Mouse (Mus musculus) frontal cortex, adult 2 months (tissue): Measurements from ENCODE around the gene Elovl6. TPM values are rescaled to one million over a fixed set of nuclear protein-coding genes. Genes with fewer than 3 reads are reported as not detected.
A peak's percentile ranks its signal among the peaks of the same experiment; 100 is the strongest.

ENCODE experiments used
- DNase-seq, 2 experiments: peaks; one replicate each; pipeline ENCODE4 v3.0.0; 2022; ENCODE audit warnings: low spot score in 1 of 2; ENCODE audit errors: extremely low spot score in 1 of 2
- polyA plus RNA-seq: library from polyadenylated mRNA; depleted of rRNA; stranded (reverse); fragments of >200 nt; gene quantifications from 2 replicates; pipeline ENCODE4 v1.2.3, GENCODE M21; 2012

Elovl6 gene
- polyA plus RNA-seq, 1 experiment, result 27.4 TPM

DNA sequence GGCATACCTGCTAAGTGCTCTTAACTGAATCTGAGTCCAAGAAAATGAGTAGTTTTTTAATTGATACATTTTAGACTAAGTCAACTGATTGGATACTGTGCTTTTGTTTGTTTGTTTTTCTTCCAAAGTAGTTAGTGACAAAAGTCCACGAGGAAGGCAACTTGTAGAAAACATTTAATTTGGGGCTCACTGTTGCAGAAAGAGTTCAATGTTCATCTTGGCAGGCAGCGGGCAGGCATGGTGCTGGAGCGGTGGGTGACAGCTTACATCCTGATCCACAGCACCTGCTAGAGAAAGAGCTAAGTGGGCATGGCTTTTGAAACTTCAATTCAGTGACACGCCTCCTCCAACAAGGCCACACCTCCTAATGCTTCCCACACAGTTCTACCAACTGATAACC, 31.7 kb downstream of the Elovl6 start:
- DNase-seq, result no peak

DNA sequence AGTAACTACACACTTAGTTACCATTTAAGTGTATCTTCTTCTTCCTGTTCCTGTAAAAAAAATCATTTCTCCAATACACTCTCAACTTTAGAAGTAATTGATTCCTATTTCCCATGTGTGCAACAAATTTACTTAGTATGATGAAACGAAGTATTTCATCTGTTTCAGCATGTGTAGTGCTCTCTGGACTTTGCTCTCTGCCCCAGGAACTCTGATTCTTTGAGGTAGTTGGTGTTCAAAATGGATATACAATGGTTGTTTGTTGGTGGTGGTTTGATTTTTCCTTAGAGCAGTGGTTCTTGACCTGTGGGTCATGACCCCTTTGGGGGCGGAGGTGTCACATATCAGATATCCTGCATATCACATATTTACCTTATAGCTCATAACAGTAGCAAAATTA, 32.7 kb downstream of the Elovl6 start:
- DNase-seq, result no peak

DNA sequence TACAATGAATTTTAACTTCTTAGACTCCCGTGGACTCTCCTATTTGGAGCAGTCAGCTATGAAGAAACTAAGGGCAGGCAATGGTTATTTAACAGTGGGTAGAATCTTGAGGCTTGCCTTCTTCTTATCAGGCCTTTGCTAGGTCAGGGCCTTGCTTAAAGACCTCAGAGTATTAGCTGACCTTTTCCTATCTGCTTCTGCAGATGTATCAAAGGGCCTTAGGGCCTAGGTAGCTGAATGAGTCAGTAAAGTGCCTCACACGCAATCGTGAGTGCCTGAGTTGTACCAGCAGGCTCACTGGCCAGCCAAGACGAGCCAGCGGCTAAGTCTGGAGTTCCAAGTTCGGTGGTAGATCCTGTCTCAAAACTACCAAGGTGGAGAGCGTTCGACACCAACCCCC, 33.3 kb downstream of the Elovl6 start:
- no peak for DNase-seq

DNA sequence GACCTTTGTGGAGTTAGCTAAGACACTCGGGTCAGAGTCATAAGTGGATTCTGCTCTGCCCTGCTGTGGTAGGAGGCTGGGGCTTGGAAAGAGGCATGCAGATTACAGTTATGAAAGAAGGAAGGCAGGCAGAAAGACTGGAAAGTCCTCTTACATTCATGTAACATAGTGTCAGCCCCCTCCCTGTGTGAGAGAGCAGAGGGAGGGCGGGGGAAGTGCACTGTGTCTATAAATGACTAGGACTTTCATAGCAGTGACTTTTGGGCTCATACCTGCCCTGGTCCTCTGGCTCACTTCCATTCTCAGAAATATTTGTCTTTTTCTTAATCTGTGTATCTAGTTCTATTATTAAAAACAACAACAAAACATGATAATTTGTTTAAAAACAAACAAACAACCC, 33.9 kb downstream of the Elovl6 start:
- DNase-seq, result no peak

DNA sequence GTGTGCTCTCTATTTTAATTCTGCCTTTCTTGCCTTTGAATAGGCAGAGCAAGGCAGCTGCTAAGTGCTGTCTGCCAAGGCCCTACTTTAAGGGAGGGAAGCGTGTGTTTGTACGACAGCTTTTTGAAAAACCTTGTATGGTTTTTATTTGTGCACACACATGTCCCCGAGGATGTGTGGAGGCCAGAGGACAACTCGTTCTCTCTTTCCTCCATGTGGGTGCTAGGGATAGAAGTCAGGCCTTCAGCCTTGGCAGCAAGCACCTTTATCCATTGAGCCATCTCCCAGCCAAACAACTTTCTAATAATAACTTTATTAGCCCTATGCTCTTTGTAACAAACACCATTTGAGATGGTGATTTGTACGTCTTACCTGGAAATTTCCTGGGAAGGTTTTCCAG, 34.7 kb downstream of the Elovl6 start:
- DNase-seq, result no peak

DNA sequence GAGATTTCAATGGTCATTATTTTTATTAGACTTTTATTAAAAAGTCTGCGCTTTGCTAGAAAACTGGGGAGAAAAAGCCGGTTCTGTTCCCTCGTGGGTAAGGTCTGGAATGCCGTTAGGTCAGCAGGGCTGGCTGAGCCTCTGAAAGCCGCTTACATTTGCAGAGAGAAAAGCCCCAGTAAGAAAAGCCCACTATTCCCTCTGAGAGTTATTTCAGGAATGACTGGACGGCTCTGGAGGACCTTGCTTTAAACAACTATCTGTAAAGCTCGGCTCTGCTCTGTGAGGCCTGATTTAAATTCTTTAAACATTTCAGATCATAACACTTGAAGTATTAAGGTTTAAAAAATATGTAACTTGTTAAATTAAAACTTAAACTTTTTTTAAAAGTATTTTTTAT, 36.4 kb downstream of the Elovl6 start:
- DNase-seq, result no peak

DNA sequence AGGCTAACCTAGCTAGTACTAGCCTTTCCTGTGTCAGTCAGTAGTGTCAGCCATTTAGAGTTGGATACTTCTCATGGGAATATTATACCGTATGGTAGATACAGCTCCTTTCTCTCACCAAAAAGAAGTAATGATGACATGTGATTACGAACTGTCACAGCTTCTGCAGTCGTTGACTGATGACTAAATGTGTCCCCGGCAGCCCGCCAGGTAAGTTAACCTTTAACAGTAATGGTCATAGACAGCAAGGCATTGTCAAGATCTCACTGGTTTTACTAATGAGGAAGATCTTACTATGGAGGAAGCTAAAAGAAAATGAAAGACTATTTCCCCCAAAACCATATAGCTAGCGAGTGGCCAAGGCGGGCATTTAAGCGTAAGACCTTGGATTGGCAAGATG, 38.8 kb downstream of the Elovl6 start:
- DNase-seq, result no peak

DNA sequence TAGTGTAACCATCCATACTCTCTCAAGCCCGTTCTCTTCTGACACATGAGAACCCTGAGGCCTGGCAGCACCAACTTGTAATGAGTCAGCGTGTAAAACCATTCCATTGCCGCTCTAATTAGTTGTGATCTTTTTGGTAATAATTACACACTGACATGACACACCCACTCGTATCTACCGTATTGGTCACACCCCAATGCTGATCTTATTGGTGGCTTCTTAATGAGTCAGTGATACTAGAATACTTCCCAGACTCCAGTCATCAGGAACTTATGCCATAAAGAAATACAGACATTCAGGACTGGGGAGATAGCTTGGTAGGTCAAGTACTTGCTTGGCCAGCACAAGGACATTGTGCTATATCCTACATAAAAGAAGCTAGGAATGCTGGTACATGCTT, 39.5 kb downstream of the Elovl6 start:
- DNase-seq, result no peak

DNA sequence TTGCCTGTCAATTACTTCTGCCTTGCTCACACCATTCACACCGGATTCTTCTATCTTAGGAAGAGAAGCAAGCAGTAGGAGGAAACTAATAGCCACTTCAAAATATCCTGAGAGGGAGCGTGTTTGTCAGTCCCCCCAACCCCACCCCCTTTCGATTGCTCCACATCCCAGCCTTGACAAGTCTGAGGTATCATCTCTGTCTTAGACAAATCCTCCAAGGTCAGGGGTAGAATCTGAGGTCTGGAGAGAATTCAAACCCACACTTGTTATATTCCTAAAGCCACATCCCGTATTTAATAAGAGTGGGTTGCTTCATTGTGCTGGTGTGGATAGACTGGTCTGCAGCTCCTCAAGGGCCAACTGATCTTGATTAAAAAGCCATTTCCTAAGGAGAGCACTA, 40.8 kb downstream of the Elovl6 start:
- DNase-seq, result no peak

DNA sequence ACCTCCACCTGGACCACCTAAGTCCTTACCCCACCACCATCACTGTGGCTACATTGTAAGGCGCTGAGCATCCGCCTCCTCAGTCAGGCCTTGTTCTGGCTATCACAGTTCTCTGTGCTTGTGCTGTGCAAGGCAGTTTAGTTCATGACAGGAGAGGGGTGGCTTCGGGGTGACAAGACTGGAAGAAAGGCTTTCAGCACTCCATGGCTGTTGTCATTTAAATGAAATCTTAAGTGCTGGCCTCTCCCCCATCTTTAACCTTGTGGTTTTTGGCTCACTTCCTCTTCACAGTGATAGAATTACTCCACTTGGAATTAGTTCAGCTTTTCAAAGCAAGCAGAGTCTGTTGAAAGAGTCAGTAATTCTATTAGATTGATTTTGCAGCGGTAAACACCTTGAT, 41.5 kb downstream of the Elovl6 start:
- DNase-seq, result no peak

DNA sequence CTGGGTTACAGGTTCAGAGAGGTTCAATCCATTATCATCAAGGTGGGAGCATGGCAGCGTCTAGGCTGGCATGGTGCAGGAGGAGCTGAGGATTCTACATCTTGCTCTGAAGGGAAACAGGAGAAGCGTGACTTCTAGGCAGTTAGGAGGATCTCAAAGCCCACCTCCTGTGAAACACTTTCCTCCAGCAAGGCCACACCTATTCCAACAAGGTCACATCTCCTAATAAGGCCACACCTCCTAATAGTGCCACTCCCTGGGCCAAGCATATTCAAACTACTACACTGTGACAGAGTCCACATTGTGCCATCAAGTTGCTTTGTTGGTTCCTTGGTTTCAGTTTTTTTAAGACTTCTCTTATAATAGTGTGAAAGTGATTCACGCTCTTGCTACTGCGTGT, 42.9 kb downstream of the Elovl6 start:
- DNase-seq, result no peak

DNA sequence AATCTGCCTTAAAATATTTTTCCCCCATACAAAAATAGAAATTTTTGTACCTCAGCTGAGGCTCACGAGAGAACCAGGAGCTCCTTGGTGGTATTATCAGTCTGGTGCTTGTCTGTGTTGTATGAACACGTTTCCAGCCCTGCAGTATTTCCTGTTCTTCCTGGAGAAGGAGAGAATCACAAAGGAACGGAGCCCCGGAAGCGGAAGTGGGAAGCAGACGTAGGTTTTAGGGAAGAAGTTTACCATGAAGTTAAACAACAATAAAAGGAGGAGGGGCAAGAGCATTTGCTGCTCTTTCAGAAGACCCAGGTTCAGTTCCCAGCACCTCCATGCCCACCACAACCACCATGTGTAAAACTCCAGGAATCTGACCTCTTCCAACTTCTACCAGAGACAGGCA, 44.4 kb downstream of the Elovl6 start:
- DNase-seq, result no peak

DNA sequence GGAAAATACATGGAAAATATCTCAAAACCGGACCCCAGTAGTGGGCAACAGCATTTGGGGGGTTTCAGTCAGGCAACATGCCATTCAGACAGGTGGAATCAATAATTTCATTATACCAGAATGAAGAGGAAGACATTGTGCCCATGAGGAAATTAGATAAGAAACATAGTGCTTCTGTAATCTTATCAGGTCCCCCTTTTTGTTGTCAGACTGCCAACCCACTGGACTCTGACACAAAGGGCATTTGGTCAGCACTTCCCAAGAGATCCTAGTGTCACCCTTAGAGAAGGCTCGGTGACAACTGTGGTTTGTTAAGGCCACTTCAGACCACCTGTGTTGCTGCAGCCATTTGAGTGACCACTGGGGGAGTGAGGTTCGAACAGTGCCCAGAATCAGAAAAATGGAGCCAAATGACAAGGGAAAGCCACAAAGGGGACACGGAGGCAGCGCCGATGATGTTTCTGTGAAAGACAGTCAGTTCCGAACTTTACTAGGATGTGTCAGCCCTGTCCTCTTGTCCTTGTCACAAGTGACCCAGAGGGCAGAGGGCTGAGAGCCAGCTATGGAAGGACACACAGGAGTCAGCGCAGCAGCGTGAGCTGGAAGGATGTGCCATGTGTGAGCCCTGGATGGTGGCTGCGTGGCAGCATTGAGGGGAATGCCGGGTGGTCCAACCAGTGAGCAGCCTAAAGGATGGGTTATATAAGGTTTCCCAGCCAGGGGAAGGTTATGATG, 46.8 kb downstream of the Elovl6 start:
- no peak for DNase-seq

DNA sequence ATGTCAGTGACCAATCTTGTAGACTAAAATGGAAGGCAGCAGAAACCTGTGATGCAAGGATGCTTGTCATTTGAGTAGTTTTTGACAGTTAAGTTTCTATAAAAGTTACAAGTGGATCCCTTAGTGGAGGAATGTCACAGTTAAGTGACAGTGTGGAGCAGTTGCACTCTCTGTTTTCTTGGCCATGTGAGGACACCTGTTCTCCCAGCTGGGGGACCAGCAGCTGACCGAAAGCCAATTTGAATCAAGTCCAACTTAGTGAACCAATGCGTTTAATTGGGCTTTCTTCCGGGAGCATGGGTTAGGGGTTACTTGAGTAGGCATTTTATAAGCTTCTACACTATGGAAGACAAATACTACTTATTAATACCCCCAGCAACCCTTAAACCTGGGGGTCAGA, 48.9 kb downstream of the Elovl6 start:
- DNase-seq, result no peak

DNA sequence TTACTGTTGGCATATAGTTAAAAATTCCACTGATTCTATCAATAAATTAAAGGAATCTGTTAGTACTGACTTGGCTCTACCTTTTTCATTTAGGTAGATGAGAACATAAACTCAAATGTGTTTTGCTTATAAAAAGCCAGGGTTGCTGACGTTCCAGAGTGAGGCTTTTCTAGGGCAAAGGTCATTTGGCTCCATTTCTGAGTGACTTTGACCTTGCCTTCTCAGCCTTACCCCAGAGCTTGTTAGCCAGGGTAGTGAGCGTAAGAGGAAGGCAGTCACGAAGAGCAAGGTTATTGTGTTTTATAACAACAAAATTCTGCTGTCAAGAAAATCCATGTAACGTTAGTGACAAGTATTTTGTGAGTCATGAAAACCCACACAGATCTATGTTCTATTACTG, 50.3 kb downstream of the Elovl6 start:
- DNase-seq, result no peak

DNA sequence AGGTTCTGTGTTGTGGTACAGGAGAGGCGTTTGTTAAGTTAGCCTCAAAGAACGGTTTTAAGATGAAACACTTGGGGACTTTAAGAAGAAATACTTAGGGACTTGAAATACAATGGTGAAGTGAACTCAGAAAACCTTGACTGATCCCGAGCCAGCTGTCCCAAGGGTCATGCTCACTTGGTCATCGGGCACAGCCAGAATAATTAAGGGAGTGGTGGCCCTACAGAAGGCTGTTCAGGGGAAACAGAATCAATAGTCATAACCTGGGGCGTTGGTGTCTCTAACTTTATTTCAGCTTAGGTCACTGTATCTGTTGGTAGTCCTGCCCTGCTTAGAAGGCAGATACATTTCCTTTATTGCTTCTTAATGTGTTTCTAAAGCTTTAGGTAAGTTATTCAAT, 51.1 kb downstream of the Elovl6 start:
- no peak for DNase-seq

DNA sequence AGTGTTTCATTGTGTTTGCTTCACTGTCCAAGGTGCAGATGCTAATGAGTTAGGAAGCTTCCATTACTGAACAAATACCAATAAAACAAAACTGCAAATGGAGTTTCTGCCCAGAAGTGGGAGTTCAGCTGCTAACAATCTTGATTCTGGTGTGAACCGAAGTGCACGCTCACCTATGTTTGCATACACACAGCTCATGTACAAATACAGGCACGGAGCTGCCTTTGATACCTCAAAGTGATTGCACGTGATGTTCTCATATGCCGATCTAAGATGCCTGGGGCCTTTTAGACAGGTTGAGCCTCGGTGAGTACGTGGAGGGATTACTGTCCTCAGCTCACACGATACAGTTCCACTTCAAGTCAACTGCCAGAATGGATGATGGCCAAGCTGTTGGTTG, 55.8 kb downstream of the Elovl6 start:
- DNase-seq, result no peak

DNA sequence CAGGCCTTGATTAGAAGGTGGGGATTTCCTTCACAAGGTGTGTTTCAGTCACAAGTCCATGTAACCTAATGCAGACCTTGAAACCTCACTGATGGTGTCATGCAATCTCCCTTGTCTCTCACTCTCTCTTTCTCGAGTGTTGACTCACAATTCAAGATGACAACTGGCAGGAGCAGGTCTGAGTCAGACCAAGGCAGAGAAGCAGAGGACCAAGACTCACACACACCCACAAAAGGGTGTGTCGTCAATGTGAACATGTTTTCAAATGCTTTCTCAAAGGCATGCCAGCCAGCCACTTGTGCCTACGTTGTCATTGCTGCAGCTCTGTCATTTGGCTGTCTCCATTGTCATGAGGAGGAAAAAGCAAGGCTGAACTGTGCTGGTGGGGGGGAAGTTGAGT, 56.6 kb downstream of the Elovl6 start:
- DNase-seq, result no peak

DNA sequence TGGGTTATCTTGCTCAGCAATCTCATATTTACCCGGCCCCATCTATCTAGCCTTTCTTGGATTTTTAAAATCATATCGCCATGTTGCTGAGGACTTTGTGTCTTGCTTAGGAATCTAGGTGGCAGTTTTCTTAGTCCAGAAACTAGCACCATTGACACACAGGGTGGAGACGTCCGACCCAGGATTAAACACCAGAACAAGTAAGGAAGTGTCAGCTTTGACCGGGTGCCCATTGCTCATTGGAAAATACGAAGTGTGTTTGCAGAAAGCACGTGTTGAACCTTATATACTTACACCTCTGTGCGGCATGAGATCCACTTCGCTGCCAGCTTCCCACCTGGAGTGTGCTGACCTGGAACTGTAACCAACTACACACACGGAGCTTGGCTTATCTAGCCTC, 57.5 kb downstream of the Elovl6 start:
- DNase-seq, result no peak

DNA sequence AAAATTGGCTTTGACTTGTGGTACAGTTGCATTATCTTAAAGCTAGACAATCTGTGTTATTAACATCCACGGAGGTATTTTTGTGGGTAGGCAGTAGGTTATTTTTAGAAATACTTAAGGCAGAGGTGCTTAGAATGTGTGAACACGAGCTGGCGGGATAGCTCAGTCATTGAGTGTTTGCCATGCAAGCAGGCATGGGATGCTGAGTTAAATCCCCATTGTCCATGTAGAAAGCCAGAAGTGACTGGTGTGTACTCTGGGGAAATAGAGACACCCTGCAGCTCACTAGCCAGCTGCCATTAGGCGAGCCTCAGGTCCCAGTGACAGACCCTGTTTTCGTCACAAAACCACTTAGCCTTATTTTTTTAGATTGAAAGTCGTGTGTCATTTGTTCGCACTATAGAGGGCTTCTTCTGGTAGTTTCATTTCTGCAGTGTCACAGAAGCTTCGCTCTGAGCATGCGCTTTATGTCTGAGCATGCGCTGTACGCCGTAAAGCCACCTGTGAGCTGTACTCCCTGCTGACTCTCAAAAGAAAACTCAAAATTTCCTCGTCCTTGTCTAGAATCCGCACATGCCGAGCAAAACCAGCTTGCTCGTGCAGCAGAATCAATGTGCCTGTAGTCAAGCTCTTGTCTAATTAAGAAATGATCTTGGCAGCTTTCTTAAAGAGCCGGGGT, 58.5 kb downstream of the Elovl6 start:
- peak; percentile 66 to 86 for DNase-seq

DNA sequence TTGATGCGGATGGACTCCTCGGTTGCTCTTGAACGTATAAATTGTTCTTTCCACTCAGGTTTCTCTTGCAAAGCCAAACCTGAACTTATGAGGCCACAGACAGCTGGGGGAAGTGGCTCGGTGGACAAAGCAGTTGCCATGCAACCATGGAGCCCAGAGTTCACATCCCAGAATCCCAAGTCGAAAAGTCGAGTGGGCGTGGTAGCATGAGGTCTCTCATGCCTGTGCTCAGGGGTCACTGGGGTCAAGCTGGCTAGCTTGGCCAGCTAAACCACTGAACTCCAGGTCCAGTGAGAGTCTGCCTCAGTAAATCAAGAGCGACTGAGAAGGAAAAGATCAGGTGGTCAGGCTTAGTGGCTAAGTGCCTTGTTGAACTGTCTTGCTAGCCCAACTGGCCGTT, 59.1 kb downstream of the Elovl6 start:
- DNase-seq, result no peak

DNA sequence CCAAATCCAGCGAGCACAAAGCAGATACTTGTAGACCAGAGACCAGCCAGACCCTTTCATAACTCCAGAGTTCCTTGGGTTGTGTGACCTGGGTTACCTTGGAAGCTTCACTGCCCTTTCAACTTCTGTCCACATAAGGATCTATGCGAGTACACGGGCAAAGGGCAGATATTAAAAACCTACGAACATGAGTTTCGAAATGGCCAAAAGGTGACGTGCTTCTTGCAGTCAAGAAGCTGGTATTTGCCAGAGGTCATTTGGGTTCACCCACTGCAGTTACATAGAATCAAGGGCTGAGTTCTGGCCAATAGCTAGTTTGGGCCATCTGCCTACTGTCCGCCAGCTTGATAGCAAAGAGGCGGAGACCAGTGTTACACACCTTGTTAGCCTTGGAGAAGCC, 59.6 kb downstream of the Elovl6 start:
- DNase-seq, result no peak

DNA sequence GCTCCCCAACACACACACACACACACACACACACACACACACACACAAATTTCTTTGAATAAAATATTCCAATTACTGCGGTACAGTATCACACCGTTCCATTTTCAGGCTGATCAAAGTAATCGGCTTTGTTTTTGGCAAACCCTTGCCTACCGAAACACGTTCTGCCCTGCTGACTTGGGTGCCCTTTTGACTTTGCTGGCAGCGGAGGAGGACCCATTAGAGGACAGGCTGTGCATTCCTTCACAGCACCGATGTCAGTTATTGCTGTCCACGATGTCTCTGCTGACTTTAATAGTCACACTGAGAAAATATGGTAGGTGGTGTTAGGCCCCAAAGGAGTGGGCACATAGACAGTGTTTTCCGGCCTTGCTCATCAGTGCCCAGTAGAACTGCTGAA, 60.8 kb downstream of the Elovl6 start:
- no peak for DNase-seq
